Mouse (Mus musculus) A20 (cell line): ENCODE measurements around the gene Otor.

ENCODE experiments used
- DNase-seq: peaks from one replicate; pipeline ENCODE4 v3.0.0-alpha.2; 2011; ENCODE audit warnings: low read depth, low spot score

The Otor gene

GRCm38 (mm10) chr2:143078198-143078851 lies at the start of gene Otor:
Gene Otor (plus strand): TSS chr2:143078473.
- DNase-seq: no peak

- no peak for DNase-seq
Observed at GRCm38 (mm10) chr2:143031283-143031682, 47.0 kb upstream of the Otor start.

GRCm38 (mm10) chr2:143032378-143033255 lies 45.7 kb upstream of the Otor start:
- DNase-seq: no peak

- peak; percentile 3 for DNase-seq
Observed at GRCm38 (mm10) chr2:143034350-143035085, 43.8 kb upstream of the Otor start.

- peak; percentile 85 for DNase-seq
Observed at GRCm38 (mm10) chr2:143035086-143035593, 43.1 kb upstream of the Otor start.

- no peak for DNase-seq
Observed at GRCm38 (mm10) chr2:143041596-143041995, 36.7 kb upstream of the Otor start.

- DNase-seq: no peak
Observed at GRCm38 (mm10) chr2:143055251-143055650, 23.0 kb upstream of the Otor start.

GRCm38 (mm10) chr2:143056736-143057135 lies 21.5 kb upstream of the Otor start:
- DNase-seq: no peak

- DNase-seq: no peak
Observed at GRCm38 (mm10) chr2:143062432-143062811, 15.9 kb upstream of the Otor start.

GRCm38 (mm10) chr2:143062812-143063792 lies 15.2 kb upstream of the Otor start, which contains the start of gene Snrpb2:
Gene Snrpb2 (plus strand): TSS chr2:143063039.
- DNase-seq: peak; percentile 90

- DNase-seq: no peak
Observed at GRCm38 (mm10) chr2:143065914-143066313, 12.4 kb upstream of the Otor start.

- no peak for DNase-seq
Observed at GRCm38 (mm10) chr2:143081693-143082092, 3.4 kb downstream of the Otor start.

GRCm38 (mm10) chr2:143084852-143085397 lies 6.7 kb downstream of the Otor start:
- no peak for DNase-seq

- DNase-seq: no peak
Observed at GRCm38 (mm10) chr2:143089866-143090265, 11.6 kb downstream of the Otor start.

GRCm38 (mm10) chr2:143093726-143094125 lies 15.5 kb downstream of the Otor start:
- peak; percentile 37 for DNase-seq

- DNase-seq: no peak
Observed at GRCm38 (mm10) chr2:143094761-143095160, 16.5 kb downstream of the Otor start.

- DNase-seq: no peak
Observed at GRCm38 (mm10) chr2:143097170-143097569, 18.9 kb downstream of the Otor start.

GRCm38 (mm10) chr2:143113859-143114258 lies 35.6 kb downstream of the Otor start:
- peak; percentile 40 for DNase-seq

GRCm38 (mm10) chr2:143114716-143115115 lies 36.4 kb downstream of the Otor start:
- DNase-seq: no peak

GRCm38 (mm10) chr2:143117453-143117852 lies 39.2 kb downstream of the Otor start:
- no peak for DNase-seq
